Mouse (Mus musculus): ENCODE measurements around the gene Zcchc7.

- TF ChIP-seq CTCF (IDR thresholded peaks at IDR 0.05; ENCODE audit: low read depth, low read length) (no peak), POLR2A (IDR thresholded peaks at IDR 0.05; ENCODE audit: insufficient read depth, low read length) (no peak)
Measured at GRCm38 (mm10) chr4:44931732-44932131, 176.1 kb downstream of the Zcchc7 start.

Measured in ES-Bruce4 (cell line).